Mouse (Mus musculus) stomach, embryonic 16.5 days (tissue): ENCODE measurements around the gene Mtfr1l. TPM values are rescaled to one million over a fixed set of nuclear protein-coding genes. Genes with fewer than 3 reads are reported as not detected.

Source experiments
- ATAC-seq: fragments of 200-750 bp; cut with Nextera tagmentation; 2 replicates; pipeline ENCODE4 v1.8.0; 2017; ENCODE audit warnings: moderate number of reproducible peaks, moderate TSS enrichment; ENCODE audit not compliant: insufficient read depth, low FRiP score
- H3K27ac ChIP-seq: fragments of 300-500 bp; sonication (generic); 2 replicates; pipeline ENCODE4 v1.5.1; 2014; ENCODE audit warnings: low read length
- H3K27me3 ChIP-seq: fragments of 300-500 bp; sonication (generic); 2 replicates; pipeline ENCODE4 v1.6.1; 2014; ENCODE audit warnings: low read length, control low read depth, mixed read lengths; ENCODE audit not compliant: control insufficient read depth, insufficient read depth
- H3K36me3 ChIP-seq: fragments of 300-500 bp; sonication (generic); 2 replicates; pipeline ENCODE4 v1.6.1; 2014; ENCODE audit warnings: low read length; ENCODE audit not compliant: control insufficient read depth, insufficient read depth
- H3K4me1 ChIP-seq: fragments of 300-500 bp; sonication (generic); 2 replicates; pipeline ENCODE4 v1.6.1; 2014; ENCODE audit warnings: low read length, control low read depth, mixed read lengths; ENCODE audit not compliant: control insufficient read depth, insufficient read depth
- H3K4me2 ChIP-seq: fragments of 300-500 bp; sonication (generic); 2 replicates; pipeline ENCODE4 v1.6.1; 2014; ENCODE audit warnings: low read depth, low read length, mixed read lengths
- H3K4me3 ChIP-seq: fragments of 300-500 bp; sonication (generic); replicated peaks from 2 replicates; pipeline ENCODE4 v1.5.1; 2014; ENCODE audit warnings: mild to moderate bottlenecking, low read length
- H3K9ac ChIP-seq: fragments of 300-500 bp; sonication (generic); 2 replicates; pipeline ENCODE4 v1.6.1; 2014; ENCODE audit warnings: low read length
- H3K9me3 ChIP-seq: fragments of 300-500 bp; sonication (generic); replicated peaks from 2 replicates; pipeline ENCODE4 v1.6.1; 2016; ENCODE audit warnings: low read length, control low read depth; ENCODE audit not compliant: control insufficient read depth
- WGBS: fragments of 180-500 bp; shearing (Covaris S2); extraction: QIAGEN DNeasy Blood & Tissue Kit; methylation state at CpG from one replicate; pipeline ENCODE4 v1.1.7; 2014; 5-methylcytosine and 5-hydroxymethylcytosine counted together
- polyA plus RNA-seq: library from polyadenylated mRNA; unstranded; fragments of >200 nt; fragmentation: Nextera tagmentation; extraction: Ambion mirVana; gene quantifications from 2 replicates; pipeline ENCODE4 v1.2.1, GENCODE M21; 2015

The Mtfr1l gene
- polyA plus RNA-seq, 1 experiment from 2014 or later = 95.1 TPM

DNA sequence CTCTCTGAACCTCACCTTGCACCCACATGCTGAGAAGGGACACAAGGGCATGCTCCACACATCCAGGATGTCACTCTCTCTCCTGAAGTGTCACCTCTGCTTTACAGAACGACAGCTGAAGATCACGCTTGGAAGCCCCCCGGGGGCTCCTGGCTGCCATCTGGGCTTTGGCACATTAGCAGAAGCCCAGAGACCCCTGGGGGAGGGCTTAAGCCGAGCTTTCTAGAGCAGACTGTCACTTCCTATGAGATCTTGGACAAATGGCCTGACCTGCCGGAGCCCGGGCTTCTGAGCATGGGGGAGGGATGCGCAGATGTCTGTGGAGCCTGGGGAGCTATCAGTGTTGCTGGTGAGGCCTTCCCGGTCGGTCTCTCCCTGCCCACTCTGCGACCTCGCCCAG lies 40.3 kb upstream of the Mtfr1l start:
- H3K4me3 ChIP-seq = no peak overlapping the region
- no peaks in the 10 kb centered on the region for H3K36me3 ChIP-seq
- H3K4me1 ChIP-seq = peaks cover 10% of the 10 kb centered on the region; the same call in 1 of the 2 replicates
- H3K27me3 ChIP-seq = no peaks in the 10 kb centered on the region
- no peaks in the 10 kb centered on the region for H3K9me3 ChIP-seq
- no peak overlapping the region for H3K27ac ChIP-seq
- no peak overlapping the region for H3K9ac ChIP-seq
- no peak for ATAC-seq
- H3K4me2 ChIP-seq = no peak overlapping the region
- WGBS = 45% methylated on average over 11 of the region's 11 CpGs

DNA sequence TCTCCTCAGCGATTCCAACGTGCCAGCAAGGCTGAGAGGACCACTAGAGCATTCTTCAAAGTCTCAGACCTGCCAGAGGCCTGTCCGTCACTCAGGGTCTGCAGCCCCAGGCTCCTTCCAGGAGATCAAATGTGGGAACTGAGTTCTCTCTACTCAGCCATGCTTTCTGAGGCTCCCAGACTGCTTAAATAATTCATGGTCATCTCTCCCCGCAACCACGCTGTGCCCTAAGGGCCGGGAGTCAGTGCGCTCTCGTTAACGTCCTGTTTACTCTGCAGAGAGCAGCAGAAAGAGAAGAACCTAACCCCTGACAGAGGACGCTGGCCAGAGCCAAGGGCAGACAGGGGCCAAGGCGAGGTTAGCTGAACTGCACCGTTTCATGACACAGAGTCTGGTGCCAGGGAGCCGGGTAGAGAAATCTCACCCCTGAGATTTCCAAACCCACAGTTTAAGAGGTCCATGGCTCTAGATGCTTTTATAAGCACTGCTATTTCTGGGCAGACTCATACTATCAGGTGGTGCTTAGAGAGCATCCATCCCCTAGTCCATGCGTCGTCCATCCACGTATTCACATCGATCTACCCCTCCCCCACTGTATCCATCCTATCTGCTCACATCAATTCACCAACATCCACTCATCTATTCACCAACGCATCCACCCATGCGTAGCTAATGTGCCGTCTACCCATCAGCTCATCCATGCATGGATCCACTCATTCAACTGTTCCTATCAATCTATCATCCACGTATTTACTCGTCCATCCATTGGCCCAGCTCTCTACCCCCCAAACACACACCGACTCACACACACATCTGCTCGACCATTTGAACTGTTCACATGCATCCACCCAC lies 37.5 kb upstream of the Mtfr1l start:
- no peaks in the 10 kb centered on the region for H3K36me3 ChIP-seq
- 79% methylated on average over 24 of the region's 24 CpGs for WGBS
- H3K4me2 ChIP-seq = no peak overlapping the region
- no peak for ATAC-seq
- no peaks in the 10 kb centered on the region for H3K27me3 ChIP-seq
- H3K27ac ChIP-seq = no peak overlapping the region
- no peak overlapping the region for H3K4me3 ChIP-seq
- H3K9me3 ChIP-seq = 0 out of 2 replicates have a peak, but pooled peaks cover 3% of the 10 kb centered on the region
- no peak overlapping the region for H3K9ac ChIP-seq
- no peaks in the 10 kb centered on the region for H3K4me1 ChIP-seq

DNA sequence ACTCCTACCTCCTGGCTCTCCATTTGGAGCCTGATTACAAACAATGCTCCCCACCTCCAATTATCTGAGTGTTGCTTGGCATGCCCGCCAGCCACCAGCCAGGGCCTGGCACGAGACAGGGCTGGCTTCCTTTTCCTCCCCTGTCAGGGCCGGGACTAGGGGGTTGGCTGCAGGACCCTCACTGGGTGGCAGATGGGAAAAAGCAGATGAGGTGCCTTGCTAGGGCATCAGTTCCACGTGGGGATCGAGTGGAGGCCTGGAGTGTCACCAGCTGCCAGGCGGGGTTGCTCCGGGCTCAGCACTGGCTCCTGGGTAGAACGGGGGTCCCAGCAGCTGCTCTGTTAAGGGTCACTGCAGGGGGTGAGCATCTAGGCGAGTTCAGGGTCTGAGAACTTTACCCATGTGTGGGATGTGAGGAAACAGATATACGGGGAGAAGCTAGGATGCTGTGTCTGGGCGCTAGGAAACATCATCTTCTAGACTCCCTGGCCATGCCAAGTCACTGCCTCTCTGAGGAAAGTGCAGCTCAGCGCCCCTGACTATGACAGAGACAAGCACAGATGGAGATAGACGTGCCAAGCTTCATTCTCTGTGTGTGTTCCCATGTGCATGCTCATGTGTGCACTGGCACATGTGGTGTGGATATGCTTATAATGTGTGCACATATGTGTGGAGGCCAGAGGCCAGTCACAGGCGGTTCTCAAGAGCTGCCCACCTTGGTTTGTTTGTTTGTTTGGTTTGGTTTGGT lies 35.7 kb upstream of the Mtfr1l start:
- ATAC-seq = no peak
- no peak overlapping the region for H3K27ac ChIP-seq
- H3K9ac ChIP-seq = no peak overlapping the region
- H3K9me3 ChIP-seq = 0 out of 2 replicates have a peak, but pooled peaks cover 3% of the 10 kb centered on the region
- H3K36me3 ChIP-seq = no peaks in the 10 kb centered on the region
- H3K4me1 ChIP-seq = no peaks in the 10 kb centered on the region
- no peaks in the 10 kb centered on the region for H3K27me3 ChIP-seq
- WGBS = 81% methylated on average over 14 of the region's 14 CpGs
- no peak overlapping the region for H3K4me2 ChIP-seq
- H3K4me3 ChIP-seq = no peak overlapping the region

DNA sequence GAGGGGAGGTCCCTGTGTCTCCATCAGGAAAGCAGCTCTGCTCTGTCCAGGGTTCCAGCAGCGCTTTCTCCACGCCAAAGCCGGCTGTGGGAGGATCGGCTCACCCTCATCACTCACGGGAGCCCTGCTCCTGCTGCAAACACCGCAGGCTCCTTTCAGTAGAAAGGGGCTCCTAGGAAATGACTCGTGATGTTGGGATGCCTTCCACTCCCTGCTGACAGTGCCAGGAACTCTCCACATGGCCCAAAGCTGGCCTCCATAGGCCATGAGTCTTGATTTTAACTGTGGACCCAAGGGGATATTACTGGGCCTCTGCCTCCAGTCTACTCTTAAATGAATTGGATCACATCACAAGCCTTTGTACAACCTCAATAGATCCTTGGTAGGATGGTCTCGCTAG lies 34.6 kb upstream of the Mtfr1l start:
- Histone ChIP-seq H3K4me1 (no peaks in the 10 kb centered on the region), H3K4me3 (no peak overlapping the region), H3K4me2 (no peak overlapping the region), H3K9ac (no peak overlapping the region), H3K27ac (no peak overlapping the region), H3K9me3 (0 out of 2 replicates have a peak, but pooled peaks cover 3% of the 10 kb centered on the region), H3K36me3 (0 out of 2 replicates have a peak, but pooled peaks cover 4% of the 10 kb centered on the region), H3K27me3 (no peaks in the 10 kb centered on the region)
- ATAC-seq = no peak
- WGBS = 77% methylated on average over 8 of the region's 8 CpGs

DNA sequence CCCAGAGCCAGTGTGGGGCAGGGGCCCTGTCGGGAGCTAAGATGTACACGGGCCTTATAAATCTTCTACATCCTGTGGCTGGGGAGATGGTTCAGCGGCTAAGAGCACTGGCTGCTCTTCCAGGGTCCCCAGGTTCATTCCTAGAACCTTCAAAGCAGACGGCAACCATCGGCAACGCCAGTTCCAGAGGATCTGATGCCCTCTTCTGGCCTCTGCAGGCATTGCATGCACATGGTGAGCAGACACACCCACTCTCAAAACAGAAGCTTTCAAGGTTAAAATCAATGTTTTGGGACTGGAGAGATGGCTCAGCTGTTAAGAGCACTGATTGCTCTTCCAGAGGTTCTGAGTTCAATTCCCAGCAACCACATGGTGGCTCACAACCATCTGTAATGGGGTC lies 34.0 kb upstream of the Mtfr1l start:
- 79% methylated on average over 6 of the region's 6 CpGs for WGBS
- Histone ChIP-seq H3K4me2 (no peak overlapping the region), H3K4me1 (no peaks in the 10 kb centered on the region), H3K9ac (no peak overlapping the region), H3K9me3 (0 out of 2 replicates have a peak, but pooled peaks cover 3% of the 10 kb centered on the region), H3K27me3 (no peaks in the 10 kb centered on the region), H3K4me3 (no peak overlapping the region), H3K36me3 (0 out of 2 replicates have a peak, but pooled peaks cover 4% of the 10 kb centered on the region), H3K27ac (no peak overlapping the region)
- ATAC-seq = no peak

DNA sequence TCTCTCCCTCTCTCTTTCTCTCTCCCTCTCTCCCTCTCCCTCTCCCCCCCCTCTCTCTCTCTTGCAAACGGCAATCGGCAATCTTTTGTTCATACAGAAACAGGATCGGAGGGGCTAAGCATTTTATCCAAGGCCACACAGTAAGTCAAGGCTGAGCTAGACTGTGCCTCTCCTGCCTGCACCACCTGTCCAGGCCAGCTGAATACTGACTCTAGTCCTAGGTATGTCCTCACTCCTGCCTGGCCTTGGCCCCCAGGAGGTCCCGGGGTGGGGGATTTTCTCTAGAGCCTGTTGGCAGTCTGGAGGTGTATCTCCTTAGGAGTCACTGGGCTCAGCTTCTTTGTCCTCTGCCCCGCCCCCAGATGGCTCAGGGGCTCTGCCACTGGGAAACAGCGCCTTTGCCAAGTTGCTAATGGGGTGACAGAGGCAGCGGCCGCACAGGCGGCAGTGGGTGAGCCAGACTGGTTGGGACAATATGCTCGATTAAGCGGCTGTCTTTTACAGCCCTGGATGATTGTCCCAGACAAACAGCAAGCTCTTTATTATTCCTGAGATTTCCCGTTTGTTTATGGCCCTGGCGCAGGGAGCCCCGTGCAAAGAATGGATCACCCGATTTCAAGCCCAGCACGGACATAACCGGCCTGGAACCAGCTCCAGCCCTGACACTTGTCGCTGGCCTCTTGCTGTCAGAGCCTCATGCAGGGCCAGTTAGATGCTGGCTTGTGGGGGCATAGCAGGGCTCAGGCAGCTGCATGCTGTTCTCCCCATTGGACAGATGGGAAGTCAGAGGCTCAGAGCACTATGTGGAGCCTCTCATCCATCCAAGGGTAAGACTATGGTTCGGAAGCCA lies 32.4 kb upstream of the Mtfr1l start:
- H3K9ac ChIP-seq = no peak overlapping the region

DNA sequence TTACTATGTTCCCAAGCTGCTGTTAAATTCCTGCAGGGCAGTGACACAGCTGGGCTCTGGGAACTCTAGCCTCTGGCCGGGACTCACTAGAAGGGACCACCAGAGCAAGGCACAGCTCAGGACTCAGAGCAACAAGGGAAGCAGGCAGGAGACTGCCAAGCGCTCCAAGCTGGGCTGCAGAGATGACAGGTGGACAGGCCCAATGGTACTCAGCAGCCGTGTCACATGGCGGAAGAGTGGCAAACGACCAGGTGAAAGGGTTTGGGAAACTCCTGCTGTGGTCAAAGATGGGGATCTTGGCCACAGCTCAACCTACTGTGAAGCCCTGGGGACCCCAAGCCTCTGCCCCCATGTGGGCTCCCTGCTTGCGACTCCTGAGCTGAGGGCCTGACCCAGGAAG lies 28.9 kb upstream of the Mtfr1l start:
- Histone ChIP-seq H3K9me3 (0 out of 2 replicates have a peak, but pooled peaks cover 1% of the 10 kb centered on the region), H3K27me3 (no peaks in the 10 kb centered on the region), H3K27ac (no peak overlapping the region), H3K36me3 (0 out of 2 replicates have a peak, but pooled peaks cover 4% of the 10 kb centered on the region), H3K4me3 (no peak overlapping the region), H3K9ac (no peak overlapping the region), H3K4me2 (no peak overlapping the region), H3K4me1 (no peaks in the 10 kb centered on the region)
- ATAC-seq = no peak
- 80% methylated on average over 6 of the region's 6 CpGs for WGBS

More for the DNA sequence above, 32.4 kb upstream of the Mtfr1l start:
- Histone ChIP-seq H3K4me1 (no peaks in the 10 kb centered on the region), H3K4me2 (no peak overlapping the region), H3K36me3 (0 out of 2 replicates have a peak, but pooled peaks cover 4% of the 10 kb centered on the region), H3K9me3 (0 out of 2 replicates have a peak, but pooled peaks cover 3% of the 10 kb centered on the region), H3K4me3 (no peak overlapping the region), H3K27me3 (no peaks in the 10 kb centered on the region), H3K27ac (no peak overlapping the region)
- WGBS = 37% methylated on average over 19 of the region's 19 CpGs
- ATAC-seq = no peak

- Histone ChIP-seq H3K9me3 (no peaks in the 10 kb centered on the region), H3K4me2 (no peak overlapping the region), H3K4me1 (no peaks in the 10 kb centered on the region), H3K9ac (no peak overlapping the region), H3K4me3 (no peak overlapping the region), H3K27me3 (no peaks in the 10 kb centered on the region), H3K36me3 (0 out of 2 replicates have a peak, but pooled peaks cover 4% of the 10 kb centered on the region), H3K27ac (no peak overlapping the region)
- WGBS = 86% methylated on average over 16 of the region's 16 CpGs
- ATAC-seq = no peak
Measured at GRCm38 (mm10) chr4:134563624-134564023, 28.4 kb upstream of the Mtfr1l start.
